Mouse (Mus musculus) mouse embryonic stem cell (cell line): ENCODE data around the gene Tmem265.

Experiments used
- in situ Hi-C, 2 experiments: fragments of 300-500 bp; cut with MboI; formaldehyde crosslinking; loops; 1 replicate in 1 of 2; 3 replicates in 1 of 2; pipeline ENCODE4 v1.14.3; 2019 to 2020; ENCODE audit warnings: low sequenced_read_pairs in 2 of 2, low pct_unique_long_range_greater_than_20kb in 1 of 2, mixed read lengths in 1 of 2; ENCODE audit not compliant: unreplicated experiment in 1 of 2

Tmem265 gene

DNA sequence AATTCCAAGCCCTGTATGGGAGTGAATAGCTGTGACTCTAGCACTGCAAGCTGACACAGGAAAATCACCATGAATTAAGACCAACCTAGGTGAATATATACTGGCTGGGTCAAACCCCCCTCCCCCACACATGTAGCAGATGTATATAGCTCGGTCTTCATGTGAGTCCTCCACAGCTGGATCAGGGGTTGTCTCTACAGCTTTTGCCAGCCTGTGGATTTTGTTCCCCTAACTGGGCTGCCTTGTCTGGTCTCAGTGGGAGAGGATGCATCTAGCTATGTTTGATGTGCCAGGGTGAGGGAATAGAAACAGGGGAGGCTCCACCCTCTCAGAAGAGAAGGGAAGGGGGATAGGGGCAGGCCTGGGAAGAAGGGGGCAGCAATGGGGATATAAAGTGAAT, 55.1 kb downstream of the Tmem265 start:
- in situ Hi-C loops = no loop called here
